Mouse (Mus musculus) kidney, adult 2 months (tissue): ENCODE data around the gene Btg2.

ENCODE experiments used
- CTCF ChIP-seq: fragments of 200-500 bp; conservative IDR thresholded peaks from 2 replicates; pipeline ENCODE4 v1.5.1; 2011; ENCODE audit warnings: low read depth, mild to moderate bottlenecking, control low read depth, low read length, moderate library complexity, mixed read lengths; ENCODE audit not compliant: insufficient read depth, insufficient read length
- POLR2A ChIP-seq: fragments of 200-500 bp; IDR thresholded peaks from one replicate; pipeline ENCODE4 v1.6.1; 2011; ENCODE audit warnings: low read depth, low read length, control low read depth

- TF ChIP-seq CTCF (no peak), POLR2A (no peak)
Measured at GRCm38 (mm10) chr1:134105043-134105763, 26.3 kb upstream of the Btg2 start.
